Mouse (Mus musculus) CH12.LX (cell line): ENCODE measurements around the gene Tmem221. TPM values are rescaled to one million over a fixed set of nuclear protein-coding genes. Genes with fewer than 3 reads are reported as not detected.

ENCODE experiments used
- DNase-seq: peaks from one replicate; pipeline ENCODE4 v3.0.0-alpha.2; 2013; ENCODE audit errors: extremely low read depth
- H3K27ac ChIP-seq: 2 replicates; pipeline ENCODE4 v1.5.1; 2012; ENCODE audit warnings: low read depth, mild to moderate bottlenecking, control low read depth, moderate library complexity; ENCODE audit not compliant: insufficient read depth
- H3K27me3 ChIP-seq: replicated peaks from 2 replicates; pipeline ENCODE3; 2012; ENCODE audit warnings: inconsistent platforms
- H3K36me3 ChIP-seq, 2 experiments: replicated peaks in 1 of 2; 2 replicates each; pipeline versions ENCODE3 to v1.6.1; 2012; ENCODE audit warnings: inconsistent platforms in 1 of 2, low read length in 1 of 2, mild to moderate bottlenecking in 1 of 2, mixed read lengths in 1 of 2, moderate library complexity in 1 of 2; ENCODE audit not compliant: control insufficient read depth in 1 of 2, insufficient read depth in 1 of 2
- H3K4me1 ChIP-seq, 2 experiments: 2 replicates each; pipeline ENCODE4 v1.6.1; 2012; ENCODE audit warnings: inconsistent platforms in 1 of 2, moderate library complexity in 1 of 2; ENCODE audit not compliant: insufficient read depth in 2 of 2, control insufficient read depth in 1 of 2
- H3K4me2 ChIP-seq: 2 replicates; pipeline ENCODE4 v1.6.1; 2012; ENCODE audit warnings: low read depth, mild to moderate bottlenecking, control low read depth; ENCODE audit not compliant: poor library complexity, insufficient read depth, severe bottlenecking
- H3K4me3 ChIP-seq, 3 experiments: fragments of 150-350 bp in 1 of 3; sonication (generic) in 1 of 3; replicated peaks in 1 of 3; 2 replicates each; pipeline versions ENCODE3 to v1.5.1; 2011 to 2012; ENCODE audit warnings: low read depth in 2 of 3, low read length in 2 of 3, mild to moderate bottlenecking in 2 of 3, moderate library complexity in 2 of 3, control low read depth in 1 of 3, improper control_type of control experiment in 1 of 3, inconsistent platforms in 1 of 3, mixed read lengths in 1 of 3; ENCODE audit not compliant: poor library complexity in 1 of 3
- H3K79me2 ChIP-seq: replicated peaks from 2 replicates; pipeline ENCODE4 v1.6.1; 2012; ENCODE audit warnings: mild to moderate bottlenecking, moderate library complexity; ENCODE audit not compliant: control insufficient read depth, poor library complexity, insufficient read depth, severe bottlenecking; ENCODE audit errors: extremely low read depth
- H3K9ac ChIP-seq: 2 replicates; pipeline ENCODE4 v1.6.1; 2012; ENCODE audit warnings: low read depth, mild to moderate bottlenecking, control low read depth, moderate library complexity; ENCODE audit not compliant: insufficient read depth
- H3K9me3 ChIP-seq: replicated peaks from 2 replicates; pipeline ENCODE3; 2012; ENCODE audit warnings: low read length, inconsistent platforms, mixed read lengths
- CTCF ChIP-seq, 2 experiments: IDR thresholded peaks in 1 of 2; conservative IDR thresholded peaks in 1 of 2; 2 replicates each; pipeline ENCODE4 v1.5.1; 2011 to 2012; ENCODE audit warnings: low read depth in 2 of 2, low read length in 2 of 2, improper control_type of control experiment in 1 of 2, inconsistent platforms in 1 of 2, mild to moderate bottlenecking in 1 of 2, moderate library complexity in 1 of 2
- ETS1 ChIP-seq: conservative IDR thresholded peaks from 2 replicates; pipeline ENCODE4 v1.6.1; 2012; ENCODE audit warnings: low read depth, mild to moderate bottlenecking, inconsistent platforms, low read length, improper control_type of control experiment, moderate library complexity
- IRF4 ChIP-seq: IDR thresholded peaks from 2 replicates; pipeline ENCODE4 v1.6.1; 2014; ENCODE audit warnings: low read depth, mild to moderate bottlenecking, inconsistent platforms, low read length, improper control_type of control experiment
- MAFK ChIP-seq: IDR thresholded peaks from 2 replicates; pipeline ENCODE4 v1.6.1; 2011; ENCODE audit warnings: low read length, improper control_type of control experiment; ENCODE audit not compliant: insufficient replicate concordance
- MAX ChIP-seq: IDR thresholded peaks from 2 replicates; pipeline ENCODE4 v1.6.1; 2011; ENCODE audit warnings: low read length, improper control_type of control experiment
- MEF2A ChIP-seq: IDR thresholded peaks from 2 replicates; pipeline ENCODE4 v1.6.1; 2014; ENCODE audit warnings: low read depth, mild to moderate bottlenecking, inconsistent platforms, low read length, improper control_type of control experiment, borderline replicate concordance
- MYC ChIP-seq: IDR thresholded peaks from 2 replicates; pipeline ENCODE4 v1.6.1; 2011; ENCODE audit warnings: low read depth, mild to moderate bottlenecking, improper control_type of control experiment, low read length
- PAX5 ChIP-seq: IDR thresholded peaks from 2 replicates; pipeline ENCODE4 v1.6.1; 2012; ENCODE audit warnings: low read length, inconsistent platforms, mixed read lengths
- POLR2A ChIP-seq: IDR thresholded peaks from 2 replicates; pipeline ENCODE4 v1.6.1; 2011; ENCODE audit warnings: low read depth, mild to moderate bottlenecking, improper control_type of control experiment, low read length
- POLR2AphosphoS2 ChIP-seq: IDR thresholded peaks from 2 replicates; pipeline ENCODE4 v1.6.1; 2011; ENCODE audit warnings: low read depth, low read length, improper control_type of control experiment
- RCOR1 ChIP-seq: conservative IDR thresholded peaks from 2 replicates; pipeline ENCODE4 v1.6.1; 2012; ENCODE audit warnings: low read depth, mild to moderate bottlenecking, inconsistent platforms, low read length, improper control_type of control experiment
- SIN3A ChIP-seq: IDR thresholded peaks from 2 replicates; pipeline ENCODE4 v1.6.1; 2012; ENCODE audit warnings: low read length, improper control_type of control experiment, inconsistent platforms
- TCF12 ChIP-seq: IDR thresholded peaks from 2 replicates; pipeline ENCODE4 v1.6.1; 2014; ENCODE audit warnings: low read depth, mild to moderate bottlenecking, inconsistent platforms, low read length, improper control_type of control experiment
- UBTF ChIP-seq: IDR thresholded peaks from 2 replicates; pipeline ENCODE4 v1.6.1; 2012; ENCODE audit warnings: low read depth, mild to moderate bottlenecking, inconsistent platforms, low read length, improper control_type of control experiment, moderate library complexity
- USF1 ChIP-seq: IDR thresholded peaks from 2 replicates; pipeline ENCODE4 v1.6.1; 2014; ENCODE audit warnings: low read depth, mild to moderate bottlenecking, inconsistent platforms, low read length, improper control_type of control experiment
- USF2 ChIP-seq: conservative IDR thresholded peaks from 2 replicates; pipeline ENCODE4 v1.6.1; 2011; ENCODE audit warnings: low read depth, low read length, improper control_type of control experiment
- ZC3H11A ChIP-seq: IDR thresholded peaks from 2 replicates; pipeline ENCODE4 v1.6.1; 2012; ENCODE audit warnings: low read depth, mild to moderate bottlenecking, inconsistent platforms, low read length, improper control_type of control experiment
- ZMIZ1 ChIP-seq: IDR thresholded peaks from 2 replicates; pipeline ENCODE4 v1.6.1; 2012; ENCODE audit warnings: low read depth, mild to moderate bottlenecking, inconsistent platforms, low read length, improper control_type of control experiment
- dilution Hi-C: fragments of 300-500 bp; cut with MboI; formaldehyde crosslinking; loops from 2 replicates; pipeline ENCODE4 v1.14.3; 2020; ENCODE audit warnings: low sequenced_read_pairs; ENCODE audit not compliant: extremely low pct_unique_long_range_greater_than_20kb, extremely low pct_ligation_motif_present
- in situ Hi-C: fragments of 300-500 bp; cut with MboI; formaldehyde crosslinking; loops from 3 replicates; pipeline ENCODE4 v1.14.3; 2019; ENCODE audit warnings: low sequenced_read_pairs, low pct_ligation_motif_present, low pct_unique_long_range_greater_than_20kb, mixed read lengths
- polyA plus RNA-seq: library from polyadenylated mRNA; unstranded; fragments of >175 nt; gene quantifications from 2 replicates; pipeline ENCODE4 v1.2.1, GENCODE M21; 2012; ENCODE audit warnings: low read depth; ENCODE audit not compliant: insufficient read length
- total RNA-seq, 2 experiments: library from RNA; depleted of rRNA; stranded (reverse); fragments of 300-350 nt in 1 of 2; fragments of >200 nt in 1 of 2; gene quantifications; 2 replicates each; pipeline ENCODE4 v1.2.3; 2012 to 2014

Gene Tmem221
- total and polyA plus RNA-seq, 3 experiments, result 0.51 TPM; not detected in 2

DNA sequence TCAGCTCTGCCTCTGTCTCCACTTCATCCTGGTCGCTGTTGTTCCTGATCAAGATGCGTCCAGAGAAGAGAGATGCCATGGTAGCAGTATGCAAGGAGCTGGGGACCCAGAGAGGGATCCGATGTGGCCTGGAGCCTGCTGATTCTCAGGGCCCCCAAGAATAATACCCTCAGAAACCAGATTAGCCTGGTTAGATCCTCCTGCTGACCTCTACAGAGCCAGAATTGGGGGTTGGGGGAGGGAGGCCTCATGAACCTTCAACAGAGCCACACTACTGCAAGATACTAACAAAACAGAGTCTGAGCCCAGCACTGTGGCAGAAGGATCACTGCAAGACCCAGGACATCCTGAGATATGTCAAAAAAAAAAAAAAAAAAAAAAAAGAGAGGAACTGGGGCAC, 7.8 kb upstream of the Tmem221 start, which contains the start of gene Nxnl1:
TSS of gene Nxnl1 (minus strand) at position 101 of the 400 bp plus-strand sequence.
- in situ Hi-C loops, result no loop called here
- TF ChIP-seq MEF2A, result no peak
- no peak for TF ChIP-seq TCF12
- TF ChIP-seq MYC, result no peak
- no peak for TF ChIP-seq UBTF
- no peak for TF ChIP-seq ZMIZ1
- TF ChIP-seq ETS1, result no peak
- TF ChIP-seq MAFK, result no peak
- TF ChIP-seq ZC3H11A, result no peak
- no peak for TF ChIP-seq SIN3A
- TF ChIP-seq RCOR1, result no peak
- no peak for TF ChIP-seq IRF4
- TF ChIP-seq POLR2A, result no peak
- TF ChIP-seq POLR2AphosphoS2, result no peak
- no peak for TF ChIP-seq USF2
- TF ChIP-seq MAX, result no peak
- no peak for TF ChIP-seq USF1
- no peak for TF ChIP-seq CTCF (conservative IDR thresholded peaks at IDR 0.05 in 1 of 2, IDR thresholded peaks at IDR 0.05 in 1 of 2; ENCODE audit: low read depth in 2 of 2, low read length in 2 of 2)
- TF ChIP-seq, all 38 proteins: peak for 0
- Histone ChIP-seq H3K36me3 (no peaks in the 10 kb centered on the region), H3K79me2 (no peaks in the 10 kb centered on the region), H3K27me3 (peaks cover 12% of the 10 kb centered on the region), H3K4me3 (no peak within 1 kb of the TSS), H3K4me2 (no peak within 1 kb of the TSS), H3K27ac (no peak within 1 kb of the TSS), H3K9ac (no peak within 1 kb of the TSS), H3K9me3 (peaks cover 16% of the 10 kb centered on the region), H3K4me1 (peaks cover 5 to 22% of the 10 kb centered on the region in 2 experiments; a peak in 3 of 4 replicates)
- dilution Hi-C loops, result no loop called here
- DNase-seq, result no peak

DNA sequence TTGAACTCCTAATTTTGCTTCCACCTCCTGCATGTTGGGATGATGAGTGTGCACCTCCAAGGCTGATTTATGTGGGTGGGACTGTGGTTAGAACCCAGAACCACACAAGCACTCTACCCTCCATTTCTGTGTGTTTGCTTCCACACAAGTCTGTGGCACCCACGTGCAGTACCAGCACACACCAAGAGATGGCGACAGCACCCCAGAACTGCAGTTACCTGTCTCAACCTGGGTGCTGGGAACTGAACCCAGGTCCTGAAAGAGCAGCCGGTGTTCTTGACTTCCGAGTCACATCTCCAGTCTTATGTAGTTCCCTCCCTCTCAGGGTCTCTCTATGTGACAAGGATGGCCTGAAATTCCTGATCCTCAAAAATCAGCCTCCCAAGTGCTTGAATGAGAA, 5.3 kb upstream of the Tmem221 start:
- Histone ChIP-seq H3K4me3 (no peak overlapping the region), H3K79me2 (no peaks in the 10 kb centered on the region), H3K27ac (no peak overlapping the region), H3K36me3 (no peaks in the 10 kb centered on the region), H3K4me2 (no peak overlapping the region), H3K27me3 (peaks cover 22% of the 10 kb centered on the region), H3K9ac (no peak overlapping the region), H3K4me1 (peaks cover 2 to 17% of the 10 kb centered on the region in 2 experiments; a peak in 2 of 4 replicates), H3K9me3 (peaks cover 16% of the 10 kb centered on the region)
- TF ChIP-seq CTCF (conservative IDR thresholded peaks at IDR 0.05 in 1 of 2, IDR thresholded peaks at IDR 0.05 in 1 of 2; ENCODE audit: low read depth in 2 of 2, low read length in 2 of 2) (peak; percentile 37 to 38; a peak in 2 of 4 replicates), UBTF (no peak), MAX (no peak), PAX5 (no peak)
- in situ Hi-C loops, result loop anchor here (5.0 kb wide), 1 partner anchor 68 kb away; no protein-coding TSS in a partner anchor
- dilution Hi-C loops, result no loop called here
- no peak for DNase-seq
